Mouse (Mus musculus): ENCODE results near the gene Bri3. TPM values are rescaled to one million over a fixed set of nuclear protein-coding genes. Genes with fewer than 3 reads are reported as not detected.

The Bri3 gene
- total RNA-seq, 4 experiments from 2014 or later, result 148 to 170 (median 156) TPM

GRCm38 (mm10) chr5:144412781-144413180, 168.5 kb downstream of the Bri3 start:
- no peak for DNase-seq (ENCODE audit: low spot score)

GRCm38 (mm10) chr5:144418456-144418855, 174.2 kb downstream of the Bri3 start:
- no peak for DNase-seq (ENCODE audit: low spot score)

- no peak for DNase-seq (ENCODE audit: low spot score)
Measured at GRCm38 (mm10) chr5:144420001-144420400, 175.8 kb downstream of the Bri3 start.

GRCm38 (mm10) chr5:144426697-144427096, 182.5 kb downstream of the Bri3 start:
- DNase-seq (ENCODE audit: low spot score), result no peak

GRCm38 (mm10) chr5:144427861-144428260, 183.6 kb downstream of the Bri3 start:
- no peak for DNase-seq (ENCODE audit: low spot score)

- DNase-seq (ENCODE audit: low spot score), result no peak
Measured at GRCm38 (mm10) chr5:144431481-144431880, 187.2 kb downstream of the Bri3 start.

GRCm38 (mm10) chr5:144439286-144440040, 195.2 kb downstream of the Bri3 start:
- no peak for DNase-seq (ENCODE audit: low spot score)

GRCm38 (mm10) chr5:144441831-144442271, 197.6 kb downstream of the Bri3 start:
- DNase-seq (ENCODE audit: low spot score), result no peak

GRCm38 (mm10) chr5:144446475-144447225, 202.4 kb downstream of the Bri3 start:
- DNase-seq (ENCODE audit: low spot score), result no peak

- DNase-seq (ENCODE audit: low spot score), result no peak
Measured at GRCm38 (mm10) chr5:144447226-144447616, 203.0 kb downstream of the Bri3 start.

- no peak for DNase-seq (ENCODE audit: low spot score)
Measured at GRCm38 (mm10) chr5:144447975-144448374, 203.7 kb downstream of the Bri3 start.

- no peak for DNase-seq (ENCODE audit: low spot score)
Measured at GRCm38 (mm10) chr5:144452776-144453455, 208.7 kb downstream of the Bri3 start.

GRCm38 (mm10) chr5:144457623-144458287, 213.5 kb downstream of the Bri3 start:
- no peak for DNase-seq (ENCODE audit: low spot score)

GRCm38 (mm10) chr5:144466987-144467386, 222.8 kb downstream of the Bri3 start:
- DNase-seq (ENCODE audit: low spot score), result no peak

- no peak for DNase-seq (ENCODE audit: low spot score)
Measured at GRCm38 (mm10) chr5:144473056-144473455, 228.8 kb downstream of the Bri3 start.

GRCm38 (mm10) chr5:144479677-144480171, 235.5 kb downstream of the Bri3 start:
- DNase-seq (ENCODE audit: low spot score), result no peak

GRCm38 (mm10) chr5:144483659-144484375, 239.6 kb downstream of the Bri3 start:
- DNase-seq (ENCODE audit: low spot score), result no peak

GRCm38 (mm10) chr5:144491308-144491707, 247.1 kb downstream of the Bri3 start:
- no peak for DNase-seq (ENCODE audit: low spot score)

Data from heart, adult 8-10 months (tissue).